Mouse (Mus musculus) brain, embryonic 14.5 days (tissue): ENCODE results near the gene Slain2.
"Not testable (repeated sequence)": the region's sequence is repeated elsewhere in the genome, so short reads cannot be mapped to it uniquely, and the experiment has no call there.

Experiments
- CTCF ChIP-seq: fragments of 200-500 bp; IDR thresholded peaks from 2 replicates; pipeline ENCODE4 v1.5.1; 2012; ENCODE audit warnings: inconsistent platforms, mild to moderate bottlenecking, moderate library complexity, borderline replicate concordance; ENCODE audit not compliant: insufficient read depth, insufficient read length; ENCODE audit errors: extremely low read depth
- POLR2A ChIP-seq: fragments of 200-500 bp; IDR thresholded peaks from 2 replicates; pipeline ENCODE4 v1.6.1; 2012; ENCODE audit warnings: mild to moderate bottlenecking, inconsistent platforms, borderline replicate concordance; ENCODE audit not compliant: poor library complexity, insufficient read depth, insufficient read length, severe bottlenecking; ENCODE audit errors: extremely low read depth

GRCm38 (mm10) chr5:72998546-72998945 lies 84.4 kb downstream of the Slain2 start:
- not testable (repeated sequence) for TF ChIP-seq CTCF, POLR2A
